Comparison of ENCODE assay signal across 15 mouse cellular contexts in genomic region chr17:63951436-63951835, GRCm38 (mm10).
DNase-seq lines count a peak whose midpoint lies in the region; ATAC-seq and TF ChIP-seq lines count a peak whose summit lies in the region.
"Had no signal": no experiment of that assay in that cellular context is flagged by ENCODE, and none has a peak within 500 bp of the region (broad histone marks: within the 10 kb centered on the region; RNA-seq: fewer than 3 reads in every experiment).

No protein-coding gene starts in this region.

- H3K79me2 ChIP-seq in liver, adult 2 months (ENCODE audit: control insufficient read depth, insufficient read depth, low read length), result no peaks in the 10 kb centered on the region
- H3K79me2 ChIP-seq in MEL (ENCODE audit: control insufficient read depth, insufficient read depth, low read length, poor library complexity), result no peaks in the 10 kb centered on the region

- H3K36me3 ChIP-seq in forebrain, embryonic 14.5 days (ENCODE audit: control insufficient read depth, insufficient read depth, low read length), result no peaks in the 10 kb centered on the region
- H3K36me3 ChIP-seq in forebrain, embryonic 10.5 days (replicated peaks), result no peaks in the 10 kb centered on the region
- peaks cover 2% of the 10 kb centered on the region; the same call in 1 of the 2 replicates for H3K36me3 ChIP-seq in liver, adult 2 months (ENCODE audit: control insufficient read depth, insufficient read depth, low read length)
- H3K36me3 ChIP-seq in liver, embryonic 12.5 days, result no peaks in the 10 kb centered on the region; the same call in 1 of the 2 replicates
- no peaks in the 10 kb centered on the region for H3K36me3 ChIP-seq in MEL (ENCODE audit: control insufficient read depth in 1 of 2, insufficient read depth in 2 of 2, low read length in 2 of 2)
- H3K36me3 ChIP-seq: liver, embryonic 15.5 days had no signal

- no peaks in the 10 kb centered on the region for H3K4me1 ChIP-seq in forebrain, embryonic 14.5 days (ENCODE audit: control insufficient read depth, insufficient read depth, low read length)
- H3K4me1 ChIP-seq in forebrain, embryonic 10.5 days, result no peaks in the 10 kb centered on the region
- H3K4me1 ChIP-seq in liver, adult 2 months (ENCODE audit: control insufficient read depth, insufficient read depth, low read length), result 0 out of 2 replicates have a peak, but pooled peaks cover 5% of the 10 kb centered on the region
- H3K4me1 ChIP-seq in liver, embryonic 12.5 days, result no peaks in the 10 kb centered on the region
- H3K4me1 ChIP-seq in MEL (ENCODE audit: control insufficient read depth in 1 of 2, insufficient read depth in 2 of 2, low read length in 2 of 2), result no peaks in the 10 kb centered on the region
- H3K4me1 ChIP-seq: liver, embryonic 15.5 days had no signal

- WGBS in forebrain, embryonic 14.5 days, result 94% methylated on average over 2 of the region's 2 CpGs
- 95% methylated on average over 2 of the region's 2 CpGs for WGBS in forebrain, embryonic 10.5 days
- WGBS in liver, adult 2 months, result 83% methylated on average over 2 of the region's 2 CpGs
- WGBS in liver, embryonic 12.5 days (ENCODE audit: insufficient replicate concordance), result 78% methylated on average over 2 of the region's 2 CpGs

- no peak for TF ChIP-seq EP300 in MEL (IDR thresholded peaks at IDR 0.05; ENCODE audit: low read depth in 1 of 2, low read length in 2 of 2)

- no peak overlapping the region for H3K27ac ChIP-seq in forebrain, embryonic 14.5 days (ENCODE audit: low read depth, low read length)
- H3K27ac ChIP-seq in forebrain, embryonic 10.5 days, result no peak overlapping the region
- H3K27ac ChIP-seq in liver, adult 2 months (replicated peaks; ENCODE audit: insufficient read depth, low read depth, low read length), result no peak overlapping the region
- no peak overlapping the region for H3K27ac ChIP-seq in liver, embryonic 12.5 days
- H3K27ac ChIP-seq in MEL (ENCODE audit: control insufficient read depth, low read depth, low read length), result no peak overlapping the region
- H3K27ac ChIP-seq: liver, embryonic 15.5 days had no signal

- no peak for ATAC-seq in forebrain, embryonic 14.5 days
- ATAC-seq in liver, embryonic 12.5 days, result no peak
- ATAC-seq in activated CD4-positive, CD25-positive, alpha-beta regulatory T cell, adult 4 months, result no peak

- TF ChIP-seq POLR2A in liver, adult 2 months (IDR thresholded peaks at IDR 0.05; ENCODE audit: extremely low read depth, insufficient read depth, low read length), result no peak
- TF ChIP-seq POLR2A in MEL (IDR thresholded peaks at IDR 0.05; ENCODE audit: control insufficient read depth in 1 of 2, insufficient read depth in 1 of 2, low read depth in 1 of 2, low read length in 2 of 2, poor library complexity in 1 of 2), result no peak

- no peak overlapping the region for H3K4me2 ChIP-seq in forebrain, embryonic 14.5 days (ENCODE audit: low read length)
- H3K4me2 ChIP-seq in liver, embryonic 12.5 days, result no peak overlapping the region
- H3K4me2 ChIP-seq: liver, embryonic 15.5 days had no signal

- DNase-seq in forebrain, embryonic 14.5 days (ENCODE audit: low spot score), result peak; percentile 58
- no peak for DNase-seq in forebrain, embryonic 10.5 days (ENCODE audit: extremely low spot score, low spot score)
- DNase-seq in liver, adult 2 months (ENCODE audit: extremely low read depth, low read depth, low spot score), result peak; percentile 9
- DNase-seq in MEL (ENCODE audit: low read depth, low spot score), result peak; percentile 51
- DNase-seq in induced T-regulatory cell, adult 2 months (ENCODE audit: low read depth), result peak; percentile 17
- no peak for DNase-seq in thymus, adult 18-20 months
- DNase-seq: cerebellum, adult 2 months; gastrocnemius, postnatal 14 days; kidney, adult 9 months; layer of hippocampus, postnatal 36 days; thymus, postnatal 4 days had no signal

- no peak overlapping the region for H3K4me3 ChIP-seq in forebrain, embryonic 14.5 days (ENCODE audit: low read depth, low read length)
- H3K4me3 ChIP-seq in forebrain, embryonic 10.5 days, result no peak overlapping the region
- no peak overlapping the region for H3K4me3 ChIP-seq in liver, adult 2 months (ENCODE audit: insufficient read depth, low read depth, low read length)
- no peak overlapping the region for H3K4me3 ChIP-seq in liver, embryonic 12.5 days
- no peak overlapping the region for H3K4me3 ChIP-seq in MEL (ENCODE audit: control insufficient read depth in 1 of 2, insufficient read depth in 1 of 2, low read depth in 2 of 2, low read length in 2 of 2)
- H3K4me3 ChIP-seq: liver, embryonic 15.5 days; myocyte had no signal

- no peaks in the 10 kb centered on the region for H3K9me3 ChIP-seq in forebrain, embryonic 14.5 days (replicated peaks; ENCODE audit: control insufficient read depth, low read length)
- H3K9me3 ChIP-seq in forebrain, embryonic 10.5 days, result no peaks in the 10 kb centered on the region
- H3K9me3 ChIP-seq in liver, embryonic 12.5 days (replicated peaks), result no peaks in the 10 kb centered on the region
- H3K9me3 ChIP-seq in MEL (replicated peaks; ENCODE audit: insufficient read depth, low read length), result no peaks in the 10 kb centered on the region
- H3K9me3 ChIP-seq: liver, embryonic 15.5 days had no signal

- no peak overlapping the region for H3K9ac ChIP-seq in forebrain, embryonic 14.5 days (ENCODE audit: low read length)
- no peak overlapping the region for H3K9ac ChIP-seq in liver, adult 2 months (ENCODE audit: low read depth, low read length)
- no peak overlapping the region for H3K9ac ChIP-seq in liver, embryonic 12.5 days
- H3K9ac ChIP-seq in MEL (ENCODE audit: control insufficient read depth, low read depth, low read length, poor library complexity, severe bottlenecking), result no peak overlapping the region
- H3K9ac ChIP-seq: liver, embryonic 15.5 days had no signal

- no peaks in the 10 kb centered on the region for H3K27me3 ChIP-seq in forebrain, embryonic 14.5 days (replicated peaks; ENCODE audit: control insufficient read depth, insufficient read depth, low read length)
- no peaks in the 10 kb centered on the region for H3K27me3 ChIP-seq in forebrain, embryonic 10.5 days (ENCODE audit: poor library complexity, severe bottlenecking)
- no peaks in the 10 kb centered on the region for H3K27me3 ChIP-seq in liver, adult 2 months (ENCODE audit: control insufficient read depth, insufficient read depth, low read length)
- no peaks in the 10 kb centered on the region for H3K27me3 ChIP-seq in liver, embryonic 12.5 days (replicated peaks)
- H3K27me3 ChIP-seq in MEL (ENCODE audit: control insufficient read depth in 1 of 2, insufficient read depth in 2 of 2, low read length in 2 of 2), result no peaks in the 10 kb centered on the region
- H3K27me3 ChIP-seq: liver, embryonic 15.5 days had no signal

- 0 out of 2 replicates have a peak, but pooled peaks have one; percentile 15 for TF ChIP-seq CTCF in liver, adult 2 months (IDR thresholded peaks at IDR 0.05; ENCODE audit: low read depth, low read length)
- peak in 2 of 3 experiments; percentile 3 to 69; a peak in 3 of 6 replicates for TF ChIP-seq CTCF in MEL (IDR thresholded peaks at IDR 0.05 in 2 of 3, conservative IDR thresholded peaks at IDR 0.05 in 1 of 3; ENCODE audit: control insufficient read depth in 1 of 3, insufficient read depth in 1 of 3, low read depth in 2 of 3, low read length in 3 of 3, poor library complexity in 1 of 3, severe bottlenecking in 1 of 3)

- peak; percentile 87 for TF ChIP-seq RAD21 in MEL (IDR thresholded peaks at IDR 0.05; ENCODE audit: low read depth, low read length)

TF ChIP-seq in MEL, 35 proteins besides CTCF, POLR2A, EP300 and RAD21:
- peak; percentile 75 for TF ChIP-seq ZC3H11A (IDR thresholded peaks at IDR 0.05; ENCODE audit: low read depth, low read length)
- TF ChIP-seq SMC3 (IDR thresholded peaks at IDR 0.05; ENCODE audit: low read depth, low read length), result peak; percentile 84
- TF ChIP-seq NRF1 (IDR thresholded peaks at IDR 0.05; ENCODE audit: insufficient read depth, low read depth, low read length, poor library complexity, severe bottlenecking), result no peak

Comparison
In these comparisons a context has a peak if more than half of its experiments do, and no peak if none do; other contexts are left out.
1. DNase-seq: peak in forebrain, embryonic 14.5 days (single experiment), liver, adult 2 months (single experiment), MEL (single experiment) and induced T-regulatory cell, adult 2 months (single experiment); none in forebrain, embryonic 10.5 days (single experiment) and thymus, adult 18-20 months (0 of 2).